Mouse (Mus musculus): ENCODE results near the gene Hsf2bp. TPM values are rescaled to one million over a fixed set of nuclear protein-coding genes. Genes with fewer than 3 reads are reported as not detected.
A peak's percentile ranks its signal among the peaks of the same experiment; 100 is the strongest.

Hsf2bp gene
- polyA plus RNA-seq, 1 experiment from 2014 or later = 0.33 TPM

- WGBS = 64% methylated on average over 2 of the region's 2 CpGs
- DNase-seq (ENCODE audit: low spot score) = no peak
- no peak overlapping the region for H3K4me2 ChIP-seq (ENCODE audit: low read length)
- no peak overlapping the region for H3K9ac ChIP-seq (ENCODE audit: low read length)
- no peaks in the 10 kb centered on the region for H3K9me3 ChIP-seq (replicated peaks; ENCODE audit: control insufficient read depth, low read length)
- no peak overlapping the region for H3K4me3 ChIP-seq (ENCODE audit: low read depth, low read length)
- ATAC-seq = no peak
- H3K4me1 ChIP-seq (ENCODE audit: control insufficient read depth, insufficient read depth, low read length) = no peaks in the 10 kb centered on the region
- peaks cover 32% of the 10 kb centered on the region for H3K36me3 ChIP-seq (ENCODE audit: control insufficient read depth, insufficient read depth, low read length)
- H3K27me3 ChIP-seq (replicated peaks; ENCODE audit: control insufficient read depth, insufficient read depth, low read length) = no peaks in the 10 kb centered on the region
- H3K27ac ChIP-seq (ENCODE audit: low read depth, low read length) = no peak overlapping the region
Measured at GRCm38 (mm10) chr17:32063654-32064053, 27.5 kb upstream of the Hsf2bp start.

- no peaks in the 10 kb centered on the region for H3K4me1 ChIP-seq (ENCODE audit: control insufficient read depth, insufficient read depth, low read length)
- H3K9me3 ChIP-seq (replicated peaks; ENCODE audit: control insufficient read depth, low read length) = no peaks in the 10 kb centered on the region
- no peak overlapping the region for H3K4me2 ChIP-seq (ENCODE audit: low read length)
- peaks cover 57% of the 10 kb centered on the region for H3K36me3 ChIP-seq (ENCODE audit: control insufficient read depth, insufficient read depth, low read length)
- DNase-seq (ENCODE audit: low spot score) (no peak), ATAC-seq (no peak)
- no peak overlapping the region for H3K9ac ChIP-seq (ENCODE audit: low read length)
- 94% methylated on average over 14 of the region's 14 CpGs for WGBS
- H3K27ac ChIP-seq (ENCODE audit: low read depth, low read length) = no peak overlapping the region
- no peak overlapping the region for H3K4me3 ChIP-seq (ENCODE audit: low read depth, low read length)
- H3K27me3 ChIP-seq (replicated peaks; ENCODE audit: control insufficient read depth, insufficient read depth, low read length) = no peaks in the 10 kb centered on the region
Measured at GRCm38 (mm10) chr17:32061219-32061618, 25.1 kb upstream of the Hsf2bp start.

DNA sequence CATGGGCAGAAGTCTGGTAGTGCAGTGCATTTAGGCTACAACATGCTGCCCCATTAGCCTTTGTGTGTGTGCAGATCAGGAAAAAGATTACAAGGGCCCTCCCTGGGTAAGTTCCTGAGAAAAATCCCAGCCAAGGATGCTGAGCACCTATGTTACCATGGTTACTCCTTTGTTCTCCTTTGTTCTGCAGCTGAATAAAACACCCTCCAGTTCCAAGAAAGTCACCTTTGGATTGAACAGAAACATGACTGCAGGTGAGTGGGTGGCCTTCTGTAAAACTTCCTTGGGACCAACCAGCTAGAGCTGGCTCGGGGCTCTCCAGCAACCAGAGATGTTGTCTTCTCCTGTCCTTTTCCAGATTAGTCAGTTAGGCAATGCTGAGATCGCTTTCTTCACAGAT is 22.9 kb upstream of the Hsf2bp start:
- Histone ChIP-seq H3K9me3 (replicated peaks; ENCODE audit: control insufficient read depth, low read length) (no peaks in the 10 kb centered on the region), H3K36me3 (ENCODE audit: control insufficient read depth, insufficient read depth, low read length) (peaks cover 78% of the 10 kb centered on the region), H3K4me3 (ENCODE audit: low read depth, low read length) (no peak overlapping the region), H3K27ac (ENCODE audit: low read depth, low read length) (no peak overlapping the region), H3K4me2 (ENCODE audit: low read length) (no peak overlapping the region), H3K4me1 (ENCODE audit: control insufficient read depth, insufficient read depth, low read length) (no peaks in the 10 kb centered on the region), H3K9ac (ENCODE audit: low read length) (no peak overlapping the region), H3K27me3 (replicated peaks; ENCODE audit: control insufficient read depth, insufficient read depth, low read length) (no peaks in the 10 kb centered on the region)
- WGBS = 79% methylated on average over 2 of the region's 2 CpGs
- no peak for ATAC-seq
- DNase-seq (ENCODE audit: low spot score) = no peak

DNA sequence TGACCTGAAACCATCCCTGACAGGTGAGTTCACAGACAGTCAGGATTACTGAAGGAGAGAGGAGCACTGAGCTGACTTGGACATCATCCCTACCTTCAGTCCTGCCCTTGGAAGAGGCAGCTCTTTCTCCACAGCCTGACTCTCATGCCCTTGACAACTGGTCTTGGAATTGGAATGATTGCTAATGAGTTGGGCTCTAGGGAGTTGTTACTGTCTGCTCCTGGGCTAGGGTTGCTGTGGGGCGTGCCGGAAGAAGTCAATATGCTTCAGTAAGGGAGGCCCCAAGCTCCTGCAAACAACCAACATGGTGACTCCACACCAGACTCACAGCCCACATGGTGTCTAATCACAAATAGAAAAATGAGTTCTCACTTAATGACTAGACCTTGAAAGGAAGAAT is 21.7 kb upstream of the Hsf2bp start:
- 86% methylated on average over 2 of the region's 2 CpGs for WGBS
- no peak overlapping the region for H3K27ac ChIP-seq (ENCODE audit: low read depth, low read length)
- no peak overlapping the region for H3K4me3 ChIP-seq (ENCODE audit: low read depth, low read length)
- H3K9me3 ChIP-seq (replicated peaks; ENCODE audit: control insufficient read depth, low read length) = no peaks in the 10 kb centered on the region
- H3K9ac ChIP-seq (ENCODE audit: low read length) = no peak overlapping the region
- no peaks in the 10 kb centered on the region for H3K4me1 ChIP-seq (ENCODE audit: control insufficient read depth, insufficient read depth, low read length)
- H3K4me2 ChIP-seq (ENCODE audit: low read length) = no peak overlapping the region
- ATAC-seq (no peak), DNase-seq (ENCODE audit: low spot score) (no peak)
- H3K36me3 ChIP-seq (ENCODE audit: control insufficient read depth, insufficient read depth, low read length) = peaks cover 88% of the 10 kb centered on the region
- H3K27me3 ChIP-seq (replicated peaks; ENCODE audit: control insufficient read depth, insufficient read depth, low read length) = no peaks in the 10 kb centered on the region

DNA sequence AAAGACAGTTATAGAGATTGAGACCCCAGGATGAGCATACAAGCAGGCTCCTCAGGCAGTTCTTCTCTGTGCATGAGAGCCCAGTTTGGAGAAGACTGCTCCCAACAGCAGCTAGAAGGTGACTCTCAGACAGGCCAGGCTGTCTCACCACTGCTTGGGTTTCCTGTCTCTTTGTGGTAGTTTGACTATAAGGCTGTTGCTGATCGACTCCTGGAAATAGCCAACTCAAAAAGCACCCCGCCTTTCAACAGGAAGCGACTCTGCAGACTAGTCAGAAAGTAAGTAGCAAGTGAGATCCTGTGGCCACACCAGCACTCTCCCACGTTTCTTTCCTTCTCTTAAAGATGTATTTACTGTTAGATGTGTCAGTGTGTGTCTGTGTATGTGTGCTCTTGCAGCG is 17.5 kb upstream of the Hsf2bp start:
- WGBS = 93% methylated on average over 5 of the region's 5 CpGs
- Histone ChIP-seq H3K4me2 (ENCODE audit: low read length) (no peak overlapping the region), H3K27ac (ENCODE audit: low read depth, low read length) (no peak overlapping the region), H3K9me3 (replicated peaks; ENCODE audit: control insufficient read depth, low read length) (no peaks in the 10 kb centered on the region), H3K27me3 (replicated peaks; ENCODE audit: control insufficient read depth, insufficient read depth, low read length) (no peaks in the 10 kb centered on the region), H3K36me3 (ENCODE audit: control insufficient read depth, insufficient read depth, low read length) (peaks cover 95% of the 10 kb centered on the region), H3K9ac (ENCODE audit: low read length) (no peak overlapping the region), H3K4me3 (ENCODE audit: low read depth, low read length) (no peak overlapping the region), H3K4me1 (ENCODE audit: control insufficient read depth, insufficient read depth, low read length) (no peaks in the 10 kb centered on the region)
- DNase-seq (ENCODE audit: low spot score) (no peak), ATAC-seq (no peak)

- no peaks in the 10 kb centered on the region for H3K9me3 ChIP-seq (replicated peaks; ENCODE audit: control insufficient read depth, low read length)
- 48% methylated on average over 5 of the region's 5 CpGs for WGBS
- H3K27ac ChIP-seq (ENCODE audit: low read depth, low read length) = no peak overlapping the region
- H3K4me2 ChIP-seq (ENCODE audit: low read length) = no peak overlapping the region
- no peaks in the 10 kb centered on the region for H3K4me1 ChIP-seq (ENCODE audit: control insufficient read depth, insufficient read depth, low read length)
- H3K36me3 ChIP-seq (ENCODE audit: control insufficient read depth, insufficient read depth, low read length) = peaks cover 95% of the 10 kb centered on the region
- no peak for ATAC-seq
- no peak overlapping the region for H3K9ac ChIP-seq (ENCODE audit: low read length)
- no peaks in the 10 kb centered on the region for H3K27me3 ChIP-seq (replicated peaks; ENCODE audit: control insufficient read depth, insufficient read depth, low read length)
- DNase-seq (ENCODE audit: low spot score) = peak; percentile 44
- H3K4me3 ChIP-seq (ENCODE audit: low read depth, low read length) = no peak overlapping the region
Measured at GRCm38 (mm10) chr17:32052237-32053080, 16.3 kb upstream of the Hsf2bp start.

- Histone ChIP-seq H3K4me1 (ENCODE audit: control insufficient read depth, insufficient read depth, low read length) (no peaks in the 10 kb centered on the region), H3K4me3 (ENCODE audit: low read depth, low read length) (no peak overlapping the region), H3K36me3 (ENCODE audit: control insufficient read depth, insufficient read depth, low read length) (peaks cover 93% of the 10 kb centered on the region), H3K4me2 (ENCODE audit: low read length) (no peak overlapping the region), H3K27me3 (replicated peaks; ENCODE audit: control insufficient read depth, insufficient read depth, low read length) (no peaks in the 10 kb centered on the region), H3K9ac (ENCODE audit: low read length) (no peak overlapping the region), H3K9me3 (replicated peaks; ENCODE audit: control insufficient read depth, low read length) (no peaks in the 10 kb centered on the region), H3K27ac (ENCODE audit: low read depth, low read length) (no peak overlapping the region)
- 88% methylated on average over 6 of the region's 6 CpGs for WGBS
- no peak for ATAC-seq
- no peak for DNase-seq (ENCODE audit: low spot score)
Measured at GRCm38 (mm10) chr17:32050609-32051008, 14.5 kb upstream of the Hsf2bp start.

DNA sequence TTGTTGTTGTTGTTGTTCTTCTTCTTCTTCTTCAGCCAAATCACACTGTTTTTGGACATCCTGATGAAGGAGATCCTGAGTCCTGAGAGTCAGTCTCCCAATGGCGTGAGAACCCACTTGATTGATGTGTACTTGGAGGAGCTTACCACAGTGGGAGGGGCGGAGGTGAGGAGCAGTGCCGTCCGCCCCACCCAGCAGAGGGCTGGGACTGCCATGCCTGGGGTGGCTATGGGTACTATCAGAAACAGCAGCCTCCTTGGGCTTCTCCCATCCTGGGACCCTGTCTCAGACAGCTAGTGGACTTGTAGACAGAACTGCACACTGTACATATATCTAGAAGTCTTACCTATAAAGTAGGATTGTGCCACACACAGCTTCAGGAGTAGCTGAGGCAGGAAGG is 13.8 kb upstream of the Hsf2bp start:
- no peak for DNase-seq (ENCODE audit: low spot score)
- H3K4me3 ChIP-seq (ENCODE audit: low read depth, low read length) = no peak overlapping the region
- H3K9me3 ChIP-seq (replicated peaks; ENCODE audit: control insufficient read depth, low read length) = no peaks in the 10 kb centered on the region
- 81% methylated on average over 4 of the region's 4 CpGs for WGBS
- H3K9ac ChIP-seq (ENCODE audit: low read length) = no peak overlapping the region
- no peak overlapping the region for H3K27ac ChIP-seq (ENCODE audit: low read depth, low read length)
- no peak overlapping the region for H3K4me2 ChIP-seq (ENCODE audit: low read length)
- no peak for ATAC-seq
- H3K4me1 ChIP-seq (ENCODE audit: control insufficient read depth, insufficient read depth, low read length) = no peaks in the 10 kb centered on the region
- no peaks in the 10 kb centered on the region for H3K27me3 ChIP-seq (replicated peaks; ENCODE audit: control insufficient read depth, insufficient read depth, low read length)
- peaks cover 86% of the 10 kb centered on the region for H3K36me3 ChIP-seq (ENCODE audit: control insufficient read depth, insufficient read depth, low read length)

DNA sequence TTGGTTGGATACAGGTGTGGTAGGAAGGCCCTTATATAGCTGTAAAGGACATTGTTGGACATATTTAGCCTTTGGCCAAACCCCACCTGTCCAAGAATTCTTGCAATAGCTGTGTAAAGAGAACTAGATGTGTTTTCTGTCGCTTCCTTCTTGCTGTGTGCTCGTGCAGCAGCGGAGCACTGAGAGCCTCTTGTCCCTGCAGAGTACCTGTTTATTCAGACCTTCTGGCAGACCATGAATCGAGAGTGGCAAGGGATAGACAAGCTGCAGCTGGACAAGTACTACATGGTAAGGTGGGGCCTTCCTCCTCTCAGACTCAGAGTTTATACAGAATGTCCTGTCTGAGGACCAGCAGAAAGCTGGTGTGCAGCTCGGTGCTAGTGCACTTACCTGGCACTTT is 12.2 kb upstream of the Hsf2bp start:
- H3K9me3 ChIP-seq (replicated peaks; ENCODE audit: control insufficient read depth, low read length) = no peaks in the 10 kb centered on the region
- no peaks in the 10 kb centered on the region for H3K4me1 ChIP-seq (ENCODE audit: control insufficient read depth, insufficient read depth, low read length)
- peaks cover 72% of the 10 kb centered on the region for H3K36me3 ChIP-seq (ENCODE audit: control insufficient read depth, insufficient read depth, low read length)
- no peak overlapping the region for H3K4me3 ChIP-seq (ENCODE audit: low read depth, low read length)
- WGBS = 89% methylated on average over 5 of the region's 5 CpGs
- no peaks in the 10 kb centered on the region for H3K27me3 ChIP-seq (replicated peaks; ENCODE audit: control insufficient read depth, insufficient read depth, low read length)
- no peak overlapping the region for H3K27ac ChIP-seq (ENCODE audit: low read depth, low read length)
- ATAC-seq = no peak
- no peak for DNase-seq (ENCODE audit: low spot score)
- no peak overlapping the region for H3K4me2 ChIP-seq (ENCODE audit: low read length)
- H3K9ac ChIP-seq (ENCODE audit: low read length) = no peak overlapping the region
